Mouse (Mus musculus): Measurements from ENCODE around the gene Fam160a1. TPM values are rescaled to one million over a fixed set of nuclear protein-coding genes. Genes with fewer than 3 reads are reported as not detected.

Fam160a1 gene
- polyA plus RNA-seq (2017; shearing (Covaris generic)): 0.16 TPM

GRCm38 (mm10) chr3:85817191-85817590 is at the start of gene Fam160a1:
TSS of gene Fam160a1 (minus strand) at chr3:85817291.

Other genes starting within 250 kb of the Fam160a1 start
- gene Gatb, start 243.2 kb downstream of the Fam160a1 start, polyA plus RNA-seq (2017; shearing (Covaris generic)): 10.0 TPM
- gene Glt28d2, start 70.2 kb upstream of the Fam160a1 start, polyA plus RNA-seq (2017; shearing (Covaris generic)): 0.16 TPM
- 0.14 TPM for gene Gm37240, start 70.2 kb upstream of the Fam160a1 start, polyA plus RNA-seq (2017; shearing (Covaris generic))
- 0.97 TPM for gene Sh3d19, start 153.8 kb upstream of the Fam160a1 start, polyA plus RNA-seq (2017; shearing (Covaris generic))
- not detected for gene Prss48, start 185.2 kb upstream of the Fam160a1 start, polyA plus RNA-seq (2017; shearing (Covaris generic))